Comparison of ENCODE assay signal across 14 mouse cellular contexts in the genomic region with DNA sequence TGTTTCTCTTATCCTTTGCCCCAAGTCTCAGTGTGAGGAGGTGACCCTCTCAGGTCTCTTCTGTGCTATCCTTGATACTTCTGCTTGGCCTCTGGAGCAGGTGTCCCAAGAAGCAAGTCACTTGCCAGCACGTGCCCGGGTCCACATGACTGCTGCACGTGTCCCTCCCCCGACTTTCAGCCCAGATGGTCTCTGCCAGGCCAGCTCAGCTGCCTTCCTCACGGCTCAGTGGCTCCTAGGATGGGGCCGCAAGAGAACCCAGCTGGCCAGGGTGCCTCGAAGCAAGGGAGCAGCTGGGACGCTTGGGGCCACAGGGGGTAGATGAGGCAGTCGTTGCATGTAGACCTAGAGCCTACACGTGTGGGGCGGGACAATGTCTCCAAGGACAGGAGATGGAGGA. TPM values are rescaled to one million over a fixed set of nuclear protein-coding genes. Genes with fewer than 3 reads are reported as not detected.
"Had no signal": no experiment of that assay in that cellular context is flagged by ENCODE, and none has a peak within 500 bp of the region (broad histone marks: within the 10 kb centered on the region; RNA-seq: fewer than 3 reads in every experiment).

No protein-coding gene starts in this region.

- DNase-seq: kidney, adult 11 months; layer of hippocampus, adult 9-11 months; layer of hippocampus, postnatal 36 days; lung, postnatal 14 days; right cerebral cortex, postnatal 4 days; spleen, adult 18-20 months; thymus, adult 18-20 months; thymus, postnatal 14 days had no signal

- H3K27me3 ChIP-seq: lung, embryonic 15.5 days had no signal

- H3K27ac ChIP-seq: liver, embryonic 12.5 days; lung, embryonic 15.5 days; macrophage; midbrain, embryonic 12.5 days had no signal

- H3K4me1 ChIP-seq: megakaryocyte, embryonic 14.5 days had no signal

- H3K4me3 ChIP-seq: liver, embryonic 12.5 days; lung, embryonic 15.5 days; megakaryocyte, embryonic 14.5 days; midbrain, embryonic 12.5 days had no signal

- ATAC-seq: liver, embryonic 12.5 days; midbrain, embryonic 16.5 days had no signal

- H3K36me3 ChIP-seq: lung, embryonic 15.5 days; midbrain, embryonic 12.5 days had no signal

RNA-seq across cellular contexts. Expression of gene Slc6a9, which starts 11.0 kb away (rescaled TPM):
- polyA plus RNA-seq: macrophage had no signal

RNA-seq across cellular contexts. Expression of gene Ccdc24, which starts 27.0 kb away (rescaled TPM):
- polyA plus RNA-seq: macrophage had no signal
